Mouse (Mus musculus) embryonic facial prominence, embryonic 10.5 days (tissue): Measurements from ENCODE around the gene Clec11a. TPM values are rescaled to one million over a fixed set of nuclear protein-coding genes. Genes with fewer than 3 reads are reported as not detected.
"Not testable (repeated sequence)": the region's sequence is repeated elsewhere in the genome, so short reads cannot be mapped to it uniquely, and the experiment has no call there.

Source experiments
- DNase-seq: peaks from one replicate; pipeline ENCODE4 v3.0.0-alpha.2; 2017; ENCODE audit warnings: low spot score
- H3K27ac ChIP-seq: fragments of 300-500 bp; sonication (generic); replicated peaks from 2 replicates; pipeline ENCODE4 v1.5.1; 2016; ENCODE audit warnings: mild to moderate bottlenecking
- H3K27me3 ChIP-seq: fragments of 300-500 bp; sonication (generic); replicated peaks from 2 replicates; pipeline ENCODE4 v1.6.1; 2016; ENCODE audit warnings: low read depth, mild to moderate bottlenecking; ENCODE audit not compliant: poor library complexity, severe bottlenecking
- H3K36me3 ChIP-seq: fragments of 300-500 bp; sonication (generic); replicated peaks from 2 replicates; pipeline ENCODE4 v1.6.1; 2016; ENCODE audit warnings: mild to moderate bottlenecking, moderate library complexity
- H3K4me1 ChIP-seq: fragments of 300-500 bp; sonication (generic); 2 replicates; pipeline ENCODE4 v1.6.1; 2016
- H3K4me3 ChIP-seq: fragments of 300-500 bp; sonication (generic); 2 replicates; pipeline ENCODE4 v1.5.1; 2016; ENCODE audit warnings: mild to moderate bottlenecking, moderate library complexity
- H3K9me3 ChIP-seq: fragments of 300-500 bp; sonication (generic); 2 replicates; pipeline ENCODE4 v1.6.1; 2016; ENCODE audit warnings: mild to moderate bottlenecking
- WGBS: fragments of 180-500 bp; shearing (Covaris S2); methylation state at CpG from one replicate; pipeline ENCODE4 v1.1.7; 2016; 5-methylcytosine and 5-hydroxymethylcytosine counted together
- polyA plus RNA-seq: library from polyadenylated mRNA; unstranded; fragments of >200 nt; fragmentation: Nextera tagmentation; extraction: Ambion mirVana; gene quantifications from 2 replicates; pipeline ENCODE4 v1.2.1, GENCODE M21; 2016

The Clec11a gene
- polyA plus RNA-seq, 1 experiment from 2014 or later: 1.8 TPM

DNA sequence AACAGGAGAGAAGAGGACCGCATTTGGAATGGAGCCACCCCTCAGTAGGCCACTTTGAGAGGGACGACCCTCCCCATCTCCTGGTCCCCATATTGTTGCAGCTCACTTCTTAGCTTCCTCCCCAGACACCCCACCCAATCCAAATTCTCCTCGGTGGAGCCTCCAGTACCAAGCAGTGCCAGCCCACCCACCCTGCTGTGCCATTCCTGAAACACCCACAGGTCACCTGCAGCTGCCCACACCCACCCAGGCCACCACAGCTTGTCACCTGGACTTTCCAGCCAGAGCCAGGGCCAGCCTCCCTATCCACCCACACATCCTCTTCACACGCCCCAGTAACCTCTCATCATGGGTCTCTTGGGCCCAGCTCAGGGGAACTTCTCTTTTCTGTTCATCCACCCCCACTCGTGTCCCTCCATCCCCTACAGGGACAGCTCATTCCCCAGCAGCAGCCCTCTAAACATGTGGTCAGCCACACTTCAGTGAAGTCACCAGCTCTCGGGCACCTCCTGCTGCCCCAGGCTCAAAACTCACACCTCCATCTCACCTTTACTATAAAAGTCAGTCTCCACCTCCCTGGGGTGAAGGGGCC, 5.1 kb upstream of the Clec11a start:
- Histone ChIP-seq H3K36me3 (peaks cover 5% of the 10 kb centered on the region; the same call in 1 of the 2 replicates), H3K4me3 (peak overlapping the region; percentile 64), H3K4me1 (peaks cover 32% of the 10 kb centered on the region), H3K27me3 (peaks cover 76% of the 10 kb centered on the region), H3K27ac (no peak overlapping the region), H3K9me3 (no peaks in the 10 kb centered on the region)
- WGBS: 15% methylated on average over 6 of the region's 6 CpGs
- DNase-seq: no peak

DNA sequence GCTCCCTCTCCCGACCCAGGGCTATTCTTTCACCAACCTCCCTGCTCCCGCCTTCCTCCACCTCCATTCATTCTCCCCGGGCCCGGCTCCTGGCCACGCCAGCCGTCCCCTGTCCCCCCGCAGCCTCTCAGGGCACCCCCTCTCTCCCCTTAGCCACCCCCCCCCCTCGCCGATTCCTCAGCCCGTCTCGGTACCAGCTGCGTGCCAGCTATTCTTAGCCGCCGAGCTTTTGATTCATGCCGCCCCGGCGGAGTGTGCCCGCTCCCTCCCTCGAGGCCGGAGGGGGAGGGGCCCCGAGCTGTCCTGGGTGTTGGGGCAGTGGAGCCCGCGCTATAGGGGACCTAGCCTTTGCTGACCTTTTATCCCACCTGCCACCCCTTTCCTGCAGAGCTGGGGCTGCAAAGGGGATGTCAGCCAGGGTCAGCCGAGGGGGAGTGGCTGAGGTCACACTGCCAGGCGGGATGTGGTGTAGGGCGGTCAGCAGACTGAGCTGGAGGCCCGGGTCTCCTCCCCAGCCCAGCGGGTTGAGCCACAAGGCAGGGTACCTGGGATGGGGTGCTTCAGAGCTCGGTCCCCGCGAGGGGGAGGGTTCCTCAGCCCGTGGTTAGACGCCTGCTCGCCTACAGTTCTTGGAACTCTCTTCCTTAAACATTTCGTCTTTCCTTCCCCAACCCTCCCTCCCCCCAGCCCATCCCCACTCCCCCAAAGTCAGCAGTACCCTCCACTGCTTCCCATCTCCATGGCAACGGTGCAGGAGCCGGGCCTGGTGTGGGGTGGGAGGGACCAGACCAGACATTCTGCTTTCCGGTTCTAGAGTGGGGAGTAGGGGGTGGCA, 4.4 kb upstream of the Clec11a start:
- Histone ChIP-seq H3K27me3 (peaks cover 80% of the 10 kb centered on the region), H3K27ac (peak overlapping the region; percentile 79), H3K4me1 (peaks cover 39% of the 10 kb centered on the region), H3K36me3 (peaks cover 5% of the 10 kb centered on the region; the same call in 1 of the 2 replicates), H3K9me3 (no peaks in the 10 kb centered on the region), H3K4me3 (peak overlapping the region; percentile 64)
- under 1% methylated on average over 38 of the region's 38 CpGs for WGBS
- DNase-seq: peak; percentile 55

DNA sequence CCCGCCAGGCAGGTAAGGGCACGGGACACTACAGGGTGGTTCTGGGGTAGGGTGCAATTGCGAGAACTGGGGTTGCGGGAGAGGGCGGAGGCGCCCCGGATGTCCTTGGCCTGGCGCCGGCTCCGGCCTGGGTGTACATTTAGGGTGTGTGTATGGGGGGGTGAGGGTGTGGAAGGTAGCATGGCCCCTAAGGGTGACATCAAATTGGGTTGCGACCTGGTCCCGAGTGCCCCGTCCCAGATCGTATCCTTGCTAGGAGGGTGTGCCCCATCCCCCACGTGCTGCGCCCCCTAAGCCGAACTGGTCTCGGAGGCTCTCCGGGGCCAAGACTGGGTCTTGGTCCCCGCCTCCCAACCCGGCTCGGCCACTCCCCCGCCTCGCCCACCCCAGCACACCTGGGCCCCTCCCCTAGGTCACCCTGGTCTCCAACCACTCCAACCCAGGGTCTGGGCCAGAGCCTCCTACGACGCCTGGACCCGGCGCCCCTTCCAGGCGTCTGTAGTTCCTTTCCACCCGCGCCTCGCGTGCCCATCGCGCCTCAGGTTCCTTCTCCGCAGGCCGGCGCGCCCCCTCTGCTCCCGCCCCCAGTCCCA, 3.7 kb upstream of the Clec11a start:
- Histone ChIP-seq H3K36me3 (peaks cover 5% of the 10 kb centered on the region; the same call in 1 of the 2 replicates), H3K4me1 (peaks cover 46% of the 10 kb centered on the region), H3K27me3 (peaks cover 80% of the 10 kb centered on the region), H3K27ac (peak overlapping the region; percentile 79), H3K4me3 (peak overlapping the region; percentile 64), H3K9me3 (no peaks in the 10 kb centered on the region)
- no peak for DNase-seq
- under 1% methylated on average over 40 of the region's 40 CpGs for WGBS

DNA sequence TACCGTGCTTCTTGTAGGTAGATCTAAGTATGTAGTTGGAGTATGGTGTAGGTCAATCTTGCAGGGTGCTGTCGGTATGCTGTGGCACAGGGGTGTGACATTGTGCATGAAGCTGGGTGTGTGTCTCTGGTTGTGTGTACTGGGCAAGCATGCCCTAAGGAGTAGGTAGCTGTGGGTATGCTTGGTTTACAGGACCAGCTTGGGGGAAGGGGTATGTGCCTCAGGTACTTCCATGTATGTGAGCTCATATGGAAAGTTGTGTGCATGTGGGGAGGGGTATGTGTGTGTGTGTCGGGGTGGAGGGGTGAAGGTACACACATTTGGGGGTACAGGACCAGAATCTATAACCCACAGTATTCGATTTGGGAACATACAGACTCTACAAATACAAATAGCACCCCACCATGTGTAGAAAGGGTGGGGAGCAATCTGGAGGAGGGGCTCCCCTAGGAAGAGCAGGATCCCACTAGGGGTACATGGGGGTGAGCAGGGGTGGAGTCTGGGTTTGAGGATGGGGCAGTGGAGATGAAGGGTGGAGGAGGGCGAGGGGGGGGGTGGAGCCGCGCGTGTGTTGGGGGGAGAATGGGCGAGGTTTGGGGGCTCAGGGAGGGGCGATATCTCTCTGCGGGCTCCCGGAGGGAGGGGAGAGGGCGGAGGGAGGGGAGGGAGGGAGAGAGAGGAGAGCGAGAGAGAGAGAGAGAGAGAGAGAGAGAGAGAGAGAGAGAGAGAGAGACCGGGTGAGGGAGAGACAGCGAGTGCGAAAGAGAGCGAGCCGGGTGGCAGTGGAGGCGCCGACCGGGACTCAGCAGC, 3.0 kb upstream of the Clec11a start, which contains the start of gene Shank1:
Shank1 (plus strand) TSS at position 779 of the 810 bp plus-strand sequence.
- Histone ChIP-seq H3K9me3 (no peaks in the 10 kb centered on the region), H3K27me3 (peaks cover 80% of the 10 kb centered on the region), H3K36me3 (peaks cover 5% of the 10 kb centered on the region; the same call in 1 of the 2 replicates), H3K4me1 (peaks cover 48% of the 10 kb centered on the region), H3K4me3 (peak within 1 kb of the TSS; percentile 64), H3K27ac (peak within 1 kb of the TSS; percentile 79)
- 13% methylated on average over 19 of the region's 22 CpGs for WGBS
- DNase-seq: peak; percentile 42

DNA sequence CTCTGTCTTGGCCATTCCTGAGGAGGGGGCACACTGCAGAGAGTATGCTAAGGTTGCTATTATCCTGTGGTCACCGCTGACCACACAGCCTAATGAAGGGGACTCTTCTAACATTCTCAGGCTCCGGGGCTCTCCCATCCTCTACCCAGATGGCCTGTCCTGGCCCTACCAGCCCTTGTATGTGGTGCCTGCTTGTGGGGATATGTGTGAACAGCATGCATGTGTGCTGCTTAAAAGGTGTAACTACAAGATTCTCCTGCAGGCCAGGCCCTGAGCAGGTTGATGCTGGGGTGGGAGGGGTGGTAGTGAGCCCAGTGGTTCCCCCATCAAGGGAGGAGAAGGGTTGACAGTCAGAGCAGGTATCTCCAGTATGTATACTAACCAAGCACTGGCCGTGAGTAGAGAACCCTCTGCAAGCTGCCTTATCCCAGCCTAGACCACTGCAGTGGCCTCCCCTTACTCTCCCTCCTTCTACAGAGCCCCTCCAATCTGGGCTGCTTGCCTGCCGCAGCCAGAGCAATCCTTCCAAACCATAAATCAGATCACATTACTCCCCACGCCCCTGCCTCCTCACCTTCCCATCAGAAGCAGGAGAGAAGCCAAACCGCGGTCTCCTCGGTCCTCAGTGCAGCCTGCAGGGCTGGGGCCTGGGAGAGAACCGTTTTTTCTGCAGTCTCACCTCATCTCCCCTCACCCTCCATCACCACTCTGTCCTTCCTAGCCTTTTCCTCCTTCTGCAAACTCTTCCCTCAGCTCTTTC, 739 bp upstream of the Clec11a start:
- Histone ChIP-seq H3K27me3 (peaks cover 63% of the 10 kb centered on the region), H3K9me3 (no peaks in the 10 kb centered on the region), H3K4me1 (peaks cover 58% of the 10 kb centered on the region), H3K36me3 (no peaks in the 10 kb centered on the region), H3K4me3 (0 out of 2 replicates have a peak overlapping the region, but pooled peaks have one; percentile 2), H3K27ac (no peak overlapping the region)
- DNase-seq: no peak
- 54% methylated on average over 9 of the region's 9 CpGs for WGBS

- Histone ChIP-seq H3K27ac (peak overlapping the region; percentile 96), H3K4me3 (peak overlapping the region; percentile 78), H3K4me1 (peaks cover 41% of the 10 kb centered on the region), H3K9me3 (no peaks in the 10 kb centered on the region), H3K36me3 (no peaks in the 10 kb centered on the region), H3K27me3 (peaks cover 45% of the 10 kb centered on the region)
- WGBS: 8% methylated on average over 16 of the region's 16 CpGs
- DNase-seq: peak; percentile 34
Observed at GRCm38 (mm10) chr7:44305686-44306085, 1.0 kb downstream of the Clec11a start.

DNA sequence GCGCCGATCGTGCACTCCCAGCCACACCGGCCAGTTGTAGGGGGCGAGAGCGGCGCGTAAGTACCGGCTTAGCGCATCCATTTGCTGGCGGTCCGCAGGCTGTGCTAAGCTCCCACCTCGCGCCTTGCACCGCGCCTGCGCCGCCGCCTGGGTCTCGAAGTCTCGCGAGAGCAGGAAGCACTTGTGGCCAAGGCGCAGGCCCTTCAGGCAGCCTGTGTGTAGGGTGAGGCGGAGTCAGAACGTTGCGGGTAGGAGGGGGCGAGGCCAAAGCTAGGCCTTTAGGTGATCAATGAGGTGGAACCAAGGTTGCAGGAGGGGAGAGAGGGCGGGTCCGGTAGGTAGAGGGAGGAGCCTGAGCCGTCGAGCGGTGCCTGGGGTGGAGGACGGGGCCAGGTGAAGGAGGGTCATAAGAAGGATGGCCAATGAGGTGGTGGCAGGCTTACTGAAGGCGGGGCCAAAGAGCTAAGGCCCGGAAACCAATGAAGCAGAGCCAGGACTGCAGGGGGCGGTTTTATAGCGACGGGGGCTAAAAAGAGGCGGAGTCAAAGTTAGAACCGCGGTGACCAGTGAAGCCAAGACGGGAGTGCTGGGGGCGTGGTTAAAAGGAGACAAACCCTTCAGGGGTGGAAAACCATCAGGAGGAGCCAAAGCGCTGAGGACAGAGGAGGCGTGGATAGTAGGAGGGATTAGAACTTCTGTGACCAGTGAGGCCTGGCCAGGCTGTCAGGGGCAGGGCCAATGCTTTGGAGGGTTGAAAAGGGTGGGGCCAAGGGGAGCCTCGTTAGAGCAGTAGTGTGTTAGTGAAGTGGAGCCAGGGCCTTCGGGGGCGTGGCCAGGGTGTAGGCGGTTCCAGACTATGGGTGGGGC, 1.7 kb downstream of the Clec11a start:
- WGBS: under 1% methylated on average over 49 of the region's 49 CpGs
- H3K27me3 ChIP-seq: peaks cover 38% of the 10 kb centered on the region
- peak overlapping the region; percentile 78 for H3K4me3 ChIP-seq
- H3K27ac ChIP-seq: peak overlapping the region; percentile 96
- H3K9me3 ChIP-seq: no peaks in the 10 kb centered on the region
- DNase-seq: peak; percentile 99
- no peaks in the 10 kb centered on the region for H3K36me3 ChIP-seq
- peaks cover 34% of the 10 kb centered on the region for H3K4me1 ChIP-seq

- peak overlapping the region; percentile 96 for H3K27ac ChIP-seq
- no peaks in the 10 kb centered on the region for H3K36me3 ChIP-seq
- H3K4me1 ChIP-seq: peaks cover 32% of the 10 kb centered on the region
- H3K9me3 ChIP-seq: no peaks in the 10 kb centered on the region
- peak overlapping the region; percentile 78 for H3K4me3 ChIP-seq
- no peak for DNase-seq
- WGBS: under 1% methylated on average over 25 of the region's 25 CpGs
- H3K27me3 ChIP-seq: peaks cover 32% of the 10 kb centered on the region
Observed at GRCm38 (mm10) chr7:44304463-44304774, 2.3 kb downstream of the Clec11a start.

- 86% methylated on average over 14 of the region's 14 CpGs for WGBS
- no peak for DNase-seq
- Histone ChIP-seq H3K4me1 (peaks cover 32% of the 10 kb centered on the region), H3K27me3 (peaks cover 25% of the 10 kb centered on the region), H3K4me3 (peak overlapping the region; percentile 78), H3K36me3 (no peaks in the 10 kb centered on the region), H3K9me3 (no peaks in the 10 kb centered on the region), H3K27ac (peak overlapping the region; percentile 96)
Observed at GRCm38 (mm10) chr7:44303346-44304340, 3.1 kb downstream of the Clec11a start.

DNA sequence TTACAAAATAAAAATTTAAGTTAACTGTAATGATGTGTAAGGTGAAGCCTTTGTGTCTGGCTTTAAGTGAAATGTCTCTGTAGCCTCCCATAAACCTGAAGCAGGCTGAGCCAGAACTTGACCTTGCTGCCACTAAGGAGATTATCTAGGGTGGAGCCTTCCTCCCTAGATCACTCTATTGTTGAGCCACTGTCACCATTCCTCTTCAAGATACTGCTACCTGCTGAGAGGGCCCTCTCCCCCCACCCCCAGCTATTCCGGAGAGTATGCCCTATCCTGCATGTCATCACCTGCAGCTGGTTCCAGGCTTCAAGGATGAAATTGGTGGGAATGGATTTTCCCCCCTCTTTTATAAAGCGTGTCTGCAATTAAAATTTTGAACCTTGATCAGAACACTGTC, 9.2 kb downstream of the Clec11a start:
- not testable (repeated sequence) for DNase-seq, H3K27me3 ChIP-seq, H3K4me3 ChIP-seq, H3K9me3 ChIP-seq, H3K36me3 ChIP-seq, H3K27ac ChIP-seq, H3K4me1 ChIP-seq
- 81% methylated on average over 2 of the region's 2 CpGs for WGBS
